Mouse (Mus musculus) myocyte (in vitro differentiated cells): ENCODE data around the gene Samhd1. TPM values are rescaled to one million over a fixed set of nuclear protein-coding genes. Genes with fewer than 3 reads are reported as not detected.

Experiments
- H3K27me3 ChIP-seq: one replicate; pipeline ENCODE4 v1.6.1; 2011; ENCODE audit not compliant: control insufficient read depth, insufficient read depth, insufficient read length
- H3K36me3 ChIP-seq: one replicate; pipeline ENCODE4 v1.6.1; 2011; ENCODE audit not compliant: control insufficient read depth, insufficient read depth
- H3K4me2 ChIP-seq: one replicate; pipeline ENCODE4 v1.6.1; 2011; ENCODE audit warnings: low read depth, control low read depth
- H3K4me3 ChIP-seq: one replicate; pipeline ENCODE4 v1.5.1; 2011; ENCODE audit warnings: mild to moderate bottlenecking, control low read depth, moderate library complexity
- H3K79me2 ChIP-seq: one replicate; pipeline ENCODE4 v1.6.1; 2011; ENCODE audit not compliant: control insufficient read depth, insufficient read depth
- H3ac ChIP-seq: one replicate; pipeline ENCODE4 v1.6.1; 2011; ENCODE audit not compliant: control insufficient read depth, insufficient read length
- CEBPB ChIP-seq: IDR thresholded peaks from 2 replicates; pipeline ENCODE4 v1.6.1; 2011; ENCODE audit warnings: mild to moderate bottlenecking, moderate library complexity; ENCODE audit not compliant: poor library complexity, insufficient read depth, severe bottlenecking
- E2F4 ChIP-seq: IDR thresholded peaks from one replicate; pipeline ENCODE4 v1.6.1; 2011; ENCODE audit warnings: mild to moderate bottlenecking, control low read depth, moderate library complexity; ENCODE audit not compliant: insufficient read depth
- MAX ChIP-seq: IDR thresholded peaks from one replicate; pipeline ENCODE4 v1.6.1; 2011; ENCODE audit warnings: low read depth, mild to moderate bottlenecking, control low read depth
- MYOD1 ChIP-seq, 3 experiments: IDR thresholded peaks; one replicate each; pipeline ENCODE4 v1.6.1; 2011; ENCODE audit warnings: control low read depth in 2 of 3, low read depth in 2 of 3, mild to moderate bottlenecking in 2 of 3, moderate library complexity in 1 of 3; ENCODE audit not compliant: insufficient read length in 2 of 3, control insufficient read depth in 1 of 3
- MYOG ChIP-seq, 3 experiments: IDR thresholded peaks; one replicate each; pipeline ENCODE4 v1.6.1; 2011; ENCODE audit warnings: control low read depth in 2 of 3, low read depth in 2 of 3, mild to moderate bottlenecking in 2 of 3; ENCODE audit not compliant: insufficient read length in 2 of 3, control insufficient read depth in 1 of 3, insufficient read depth in 1 of 3
- POLR2A ChIP-seq: IDR thresholded peaks from one replicate; pipeline ENCODE4 v1.6.1; 2011; ENCODE audit warnings: low read depth, mild to moderate bottlenecking, control low read depth, moderate library complexity; ENCODE audit not compliant: insufficient read length
- POLR2AphosphoS2 ChIP-seq: IDR thresholded peaks from one replicate; pipeline ENCODE4 v1.6.1; 2011; ENCODE audit warnings: low read depth, control low read depth; ENCODE audit not compliant: insufficient read length
- REST ChIP-seq: IDR thresholded peaks from one replicate; pipeline ENCODE4 v1.6.1; 2011; ENCODE audit warnings: mild to moderate bottlenecking, control low read depth, moderate library complexity; ENCODE audit not compliant: insufficient read depth, insufficient read length
- SRF ChIP-seq: IDR thresholded peaks from one replicate; pipeline ENCODE4 v1.6.1; 2011; ENCODE audit warnings: low read depth; ENCODE audit not compliant: control insufficient read depth, insufficient read length
- TCF12 ChIP-seq: IDR thresholded peaks from one replicate; pipeline ENCODE4 v1.6.1; 2011; ENCODE audit warnings: mild to moderate bottlenecking, control low read depth; ENCODE audit not compliant: poor library complexity, insufficient read depth, severe bottlenecking
- TCF3 ChIP-seq: IDR thresholded peaks from one replicate; pipeline ENCODE4 v1.6.1; 2011; ENCODE audit warnings: low read depth, control low read depth; ENCODE audit not compliant: insufficient read length
- USF1 ChIP-seq: IDR thresholded peaks from one replicate; pipeline ENCODE4 v1.6.1; 2011; ENCODE audit warnings: low read depth, mild to moderate bottlenecking, control low read depth, moderate library complexity
- polyA plus RNA-seq: library from polyadenylated mRNA; unstranded; fragments of >200 nt; fragmentation: generic; extraction: Trizol; gene quantifications from one replicate; pipeline ENCODE4 v1.2.1, GENCODE M21; 2012; ENCODE audit warnings: missing spikeins

The Samhd1 gene
- polyA plus RNA-seq, 1 experiment: 14.0 TPM

- no peak for TF ChIP-seq TCF3
- H3K79me2 ChIP-seq: peaks cover 7% of the 10 kb centered on the region
- no peak overlapping the region for H3ac ChIP-seq
- H3K27me3 ChIP-seq: no peaks in the 10 kb centered on the region
- no peak overlapping the region for H3K4me2 ChIP-seq
- H3K4me3 ChIP-seq: no peak overlapping the region
- H3K36me3 ChIP-seq: no peaks in the 10 kb centered on the region
Measured at GRCm38 (mm10) chr2:157138808-157139207, 3.7 kb upstream of the Samhd1 start.

- no peaks in the 10 kb centered on the region for H3K36me3 ChIP-seq
- no peak overlapping the region for H3ac ChIP-seq
- H3K4me3 ChIP-seq: no peak overlapping the region
- H3K4me2 ChIP-seq: no peak overlapping the region
- no peaks in the 10 kb centered on the region for H3K27me3 ChIP-seq
- H3K79me2 ChIP-seq: peaks cover 8% of the 10 kb centered on the region
- TF ChIP-seq MAX: no peak
- TF ChIP-seq USF1: no peak
Measured at GRCm38 (mm10) chr2:157137959-157138731, 3.1 kb upstream of the Samhd1 start.

- no peak overlapping the region for H3K4me3 ChIP-seq
- no peaks in the 10 kb centered on the region for H3K36me3 ChIP-seq
- no peak overlapping the region for H3ac ChIP-seq
- H3K4me2 ChIP-seq: no peak overlapping the region
- no peaks in the 10 kb centered on the region for H3K27me3 ChIP-seq
- TF ChIP-seq POLR2A: no peak
- peaks cover 13% of the 10 kb centered on the region for H3K79me2 ChIP-seq
Measured at GRCm38 (mm10) chr2:157136646-157137045, 1.6 kb upstream of the Samhd1 start.

GRCm38 (mm10) chr2:157136176-157136575 lies 1.1 kb upstream of the Samhd1 start:
- H3K27me3 ChIP-seq: no peaks in the 10 kb centered on the region
- no peak overlapping the region for H3K4me3 ChIP-seq
- H3K4me2 ChIP-seq: no peak overlapping the region
- H3K79me2 ChIP-seq: peaks cover 13% of the 10 kb centered on the region
- TF ChIP-seq POLR2AphosphoS2: no peak
- no peak for TF ChIP-seq MAX
- TF ChIP-seq CEBPB: no peak
- TF ChIP-seq TCF12: no peak
- H3K36me3 ChIP-seq: no peaks in the 10 kb centered on the region
- H3ac ChIP-seq: no peak overlapping the region

- no peak overlapping the region for H3ac ChIP-seq
- H3K36me3 ChIP-seq: no peaks in the 10 kb centered on the region
- H3K4me3 ChIP-seq: peak overlapping the region; percentile 71
- TF ChIP-seq REST: no peak
- TF ChIP-seq SRF: no peak
- no peak for TF ChIP-seq TCF12
- no peak for TF ChIP-seq MYOD1 (IDR thresholded peaks at IDR 0.05; ENCODE audit: control insufficient read depth in 1 of 3, insufficient read length in 2 of 3, low read depth in 2 of 3)
- no peak for TF ChIP-seq USF1
- no peak for TF ChIP-seq MYOG (IDR thresholded peaks at IDR 0.05; ENCODE audit: control insufficient read depth in 1 of 3, insufficient read depth in 1 of 3, insufficient read length in 2 of 3, low read depth in 2 of 3)
- no peak for TF ChIP-seq POLR2A
- no peak for TF ChIP-seq CEBPB
- no peak for TF ChIP-seq TCF3
- no peak for TF ChIP-seq E2F4
- no peak for TF ChIP-seq POLR2AphosphoS2
- no peak for TF ChIP-seq MAX
- peaks cover 13% of the 10 kb centered on the region for H3K79me2 ChIP-seq
- H3K27me3 ChIP-seq: no peaks in the 10 kb centered on the region
- peak overlapping the region; percentile 63 for H3K4me2 ChIP-seq
Measured at GRCm38 (mm10) chr2:157135529-157136120, 560 bp upstream of the Samhd1 start.

GRCm38 (mm10) chr2:157134479-157134931 lies 560 bp downstream of the Samhd1 start:
- Histone ChIP-seq H3K4me3 (peak overlapping the region; percentile 71), H3K36me3 (no peaks in the 10 kb centered on the region), H3K79me2 (peaks cover 13% of the 10 kb centered on the region), H3ac (no peak overlapping the region), H3K27me3 (no peaks in the 10 kb centered on the region), H3K4me2 (peak overlapping the region; percentile 89)
- TF ChIP-seq REST (no peak), MYOG (IDR thresholded peaks at IDR 0.05; ENCODE audit: control insufficient read depth in 1 of 3, insufficient read depth in 1 of 3, insufficient read length in 2 of 3, low read depth in 2 of 3) (no peak), TCF3 (no peak)
